Mouse (Mus musculus): ENCODE measurements around the gene Mok. TPM values are rescaled to one million over a fixed set of nuclear protein-coding genes. Genes with fewer than 3 reads are reported as not detected.
A peak's percentile ranks its signal among the peaks of the same experiment; 100 is the strongest.

Gene Mok
- total RNA-seq, 1 experiment: 14.9 TPM

GRCm38 (mm10) chr12:110786243-110786642 is 54.5 kb downstream of the Mok start:
- no peak for DNase-seq (ENCODE audit: low read depth, low spot score)
- H3K9me3 ChIP-seq (ENCODE audit: control insufficient read depth, insufficient read depth, low read depth, low read length): no peaks in the 10 kb centered on the region
- H3K27ac ChIP-seq (ENCODE audit: insufficient read depth, low read depth, low read length, poor library complexity, severe bottlenecking): no peak overlapping the region
- TF ChIP-seq MAFK (IDR thresholded peaks at IDR 0.05; ENCODE audit: insufficient read depth, low read depth, low read length): no peak
- TF ChIP-seq HCFC1 (IDR thresholded peaks at IDR 0.05; ENCODE audit: borderline replicate concordance, insufficient read depth, low read length): no peak
- TF ChIP-seq ZNF384 (IDR thresholded peaks at IDR 0.05; ENCODE audit: low read depth, low read length): no peak
- TF ChIP-seq ZC3H11A (IDR thresholded peaks at IDR 0.05; ENCODE audit: borderline replicate concordance, low read depth, low read length): no peak
- TF ChIP-seq CHD2 (IDR thresholded peaks at IDR 0.05; ENCODE audit: low read depth, low read length): no peak
- H3K36me3 ChIP-seq (ENCODE audit: control insufficient read depth, insufficient read depth, low read length, poor library complexity, severe bottlenecking): peaks cover 6% of the 10 kb centered on the region; the same call in 1 of the 2 replicates
- H3K9ac ChIP-seq (ENCODE audit: insufficient read depth, low read depth, low read length, poor library complexity, severe bottlenecking): no peak overlapping the region
- H3K4me1 ChIP-seq (ENCODE audit: control insufficient read depth in 2 of 2, insufficient read depth in 2 of 2, low read length in 2 of 2, poor library complexity in 1 of 2): peaks cover 4 to 13% of the 10 kb centered on the region in 2 experiments; a peak in 3 of 4 replicates
- H3K4me3 ChIP-seq (ENCODE audit: insufficient read depth in 1 of 2, low read depth in 1 of 2, low read length in 2 of 2, poor library complexity in 1 of 2, severe bottlenecking in 1 of 2): no peak overlapping the region
- in situ Hi-C loops (cut with MboI; ENCODE audit: low sequenced_read_pairs in 2 of 2, unreplicated experiment in 2 of 2): no loop called here

DNA sequence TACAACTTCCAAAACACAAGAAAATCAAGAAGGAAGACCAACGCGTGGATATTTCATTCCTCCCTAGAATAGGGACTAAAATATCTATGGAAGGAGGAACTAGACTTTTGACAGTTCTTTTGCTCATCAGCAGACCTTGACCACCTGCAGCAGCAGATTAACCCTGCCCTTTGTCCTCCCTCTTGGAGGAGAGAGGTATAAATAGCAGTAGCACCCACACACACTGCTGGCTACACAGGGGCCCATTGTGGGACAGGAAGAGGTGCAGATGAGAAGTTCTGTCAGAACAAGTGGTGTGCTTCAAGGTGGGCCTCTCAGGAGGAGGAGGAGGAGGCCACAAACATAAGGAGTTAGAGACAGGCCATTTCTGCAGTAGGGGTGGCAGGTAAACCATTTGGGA is 56.5 kb downstream of the Mok start:
- in situ Hi-C loops (cut with MboI; ENCODE audit: low sequenced_read_pairs in 2 of 2, unreplicated experiment in 2 of 2): no loop called here
- Histone ChIP-seq H3K27ac (ENCODE audit: insufficient read depth, low read depth, low read length, poor library complexity, severe bottlenecking) (no peak overlapping the region), H3K4me1 (ENCODE audit: control insufficient read depth in 2 of 2, insufficient read depth in 2 of 2, low read length in 2 of 2, poor library complexity in 1 of 2) (0 out of 4 replicates have a peak, but pooled peaks cover 0 to 4% of the 10 kb centered on the region in 2 experiments), H3K9me3 (ENCODE audit: control insufficient read depth, insufficient read depth, low read depth, low read length) (no peaks in the 10 kb centered on the region), H3K36me3 (ENCODE audit: control insufficient read depth, insufficient read depth, low read length, poor library complexity, severe bottlenecking) (no peaks in the 10 kb centered on the region; the same call in 1 of the 2 replicates), H3K4me3 (ENCODE audit: insufficient read depth in 1 of 2, low read depth in 1 of 2, low read length in 2 of 2, poor library complexity in 1 of 2, severe bottlenecking in 1 of 2) (no peak overlapping the region), H3K9ac (ENCODE audit: insufficient read depth, low read depth, low read length, poor library complexity, severe bottlenecking) (no peak overlapping the region)
- TF ChIP-seq CHD2 (IDR thresholded peaks at IDR 0.05; ENCODE audit: low read depth, low read length) (no peak), MAFK (IDR thresholded peaks at IDR 0.05; ENCODE audit: insufficient read depth, low read depth, low read length) (no peak), ZC3H11A (IDR thresholded peaks at IDR 0.05; ENCODE audit: borderline replicate concordance, low read depth, low read length) (no peak), ZNF384 (IDR thresholded peaks at IDR 0.05; ENCODE audit: low read depth, low read length) (no peak), HCFC1 (IDR thresholded peaks at IDR 0.05; ENCODE audit: borderline replicate concordance, insufficient read depth, low read length) (no peak)
- no peak for DNase-seq (ENCODE audit: low read depth, low spot score)

- Histone ChIP-seq H3K36me3 (ENCODE audit: control insufficient read depth, insufficient read depth, low read length, poor library complexity, severe bottlenecking) (peaks cover 3% of the 10 kb centered on the region), H3K27ac (ENCODE audit: insufficient read depth, low read depth, low read length, poor library complexity, severe bottlenecking) (no peak overlapping the region), H3K9ac (ENCODE audit: insufficient read depth, low read depth, low read length, poor library complexity, severe bottlenecking) (no peak overlapping the region), H3K4me1 (ENCODE audit: control insufficient read depth in 2 of 2, insufficient read depth in 2 of 2, low read length in 2 of 2, poor library complexity in 1 of 2) (0 out of 4 replicates have a peak, but pooled peaks cover 0 to 5% of the 10 kb centered on the region in 2 experiments), H3K9me3 (ENCODE audit: control insufficient read depth, insufficient read depth, low read depth, low read length) (no peaks in the 10 kb centered on the region), H3K4me3 (ENCODE audit: insufficient read depth in 1 of 2, low read depth in 1 of 2, low read length in 2 of 2, poor library complexity in 1 of 2, severe bottlenecking in 1 of 2) (no peak overlapping the region)
- in situ Hi-C loops (cut with MboI; ENCODE audit: low sequenced_read_pairs in 2 of 2, unreplicated experiment in 2 of 2): no loop called here
- TF ChIP-seq MAFK (IDR thresholded peaks at IDR 0.05; ENCODE audit: insufficient read depth, low read depth, low read length): no peak
- TF ChIP-seq ZC3H11A (IDR thresholded peaks at IDR 0.05; ENCODE audit: borderline replicate concordance, low read depth, low read length): no peak
- TF ChIP-seq CHD2 (IDR thresholded peaks at IDR 0.05; ENCODE audit: low read depth, low read length): no peak
- no peak for TF ChIP-seq HCFC1 (IDR thresholded peaks at IDR 0.05; ENCODE audit: borderline replicate concordance, insufficient read depth, low read length)
- TF ChIP-seq ZNF384 (IDR thresholded peaks at IDR 0.05; ENCODE audit: low read depth, low read length): no peak
- no peak for DNase-seq (ENCODE audit: low read depth, low spot score)
These were observed 58.5 kb downstream of the Mok start for GRCm38 (mm10) chr12:110782278-110782677.

GRCm38 (mm10) chr12:110781181-110781580 is 59.6 kb downstream of the Mok start:
- Histone ChIP-seq H3K36me3 (ENCODE audit: control insufficient read depth, insufficient read depth, low read length, poor library complexity, severe bottlenecking) (peaks cover 4% of the 10 kb centered on the region), H3K9me3 (ENCODE audit: control insufficient read depth, insufficient read depth, low read depth, low read length) (no peaks in the 10 kb centered on the region), H3K9ac (ENCODE audit: insufficient read depth, low read depth, low read length, poor library complexity, severe bottlenecking) (peak overlapping the region; percentile 18; the same call in 1 of the 2 replicates), H3K4me1 (ENCODE audit: control insufficient read depth in 2 of 2, insufficient read depth in 2 of 2, low read length in 2 of 2, poor library complexity in 1 of 2) (peaks cover 0 to 8% of the 10 kb centered on the region in 2 experiments; a peak in 1 of 4 replicates), H3K27ac (ENCODE audit: insufficient read depth, low read depth, low read length, poor library complexity, severe bottlenecking) (no peak overlapping the region), H3K4me3 (ENCODE audit: insufficient read depth in 1 of 2, low read depth in 1 of 2, low read length in 2 of 2, poor library complexity in 1 of 2, severe bottlenecking in 1 of 2) (no peak overlapping the region)
- TF ChIP-seq ZNF384 (IDR thresholded peaks at IDR 0.05; ENCODE audit: low read depth, low read length) (no peak), MAFK (IDR thresholded peaks at IDR 0.05; ENCODE audit: insufficient read depth, low read depth, low read length) (no peak), CHD2 (IDR thresholded peaks at IDR 0.05; ENCODE audit: low read depth, low read length) (no peak), ZC3H11A (IDR thresholded peaks at IDR 0.05; ENCODE audit: borderline replicate concordance, low read depth, low read length) (no peak), HCFC1 (IDR thresholded peaks at IDR 0.05; ENCODE audit: borderline replicate concordance, insufficient read depth, low read length) (no peak)
- in situ Hi-C loops (cut with MboI; ENCODE audit: low sequenced_read_pairs in 2 of 2, unreplicated experiment in 2 of 2): no loop called here
- DNase-seq (ENCODE audit: low read depth, low spot score): no peak

Measured in ES-E14 (cell line).